Comparison of ENCODE assay signal across 7 mouse cellular contexts in the genomic region with DNA sequence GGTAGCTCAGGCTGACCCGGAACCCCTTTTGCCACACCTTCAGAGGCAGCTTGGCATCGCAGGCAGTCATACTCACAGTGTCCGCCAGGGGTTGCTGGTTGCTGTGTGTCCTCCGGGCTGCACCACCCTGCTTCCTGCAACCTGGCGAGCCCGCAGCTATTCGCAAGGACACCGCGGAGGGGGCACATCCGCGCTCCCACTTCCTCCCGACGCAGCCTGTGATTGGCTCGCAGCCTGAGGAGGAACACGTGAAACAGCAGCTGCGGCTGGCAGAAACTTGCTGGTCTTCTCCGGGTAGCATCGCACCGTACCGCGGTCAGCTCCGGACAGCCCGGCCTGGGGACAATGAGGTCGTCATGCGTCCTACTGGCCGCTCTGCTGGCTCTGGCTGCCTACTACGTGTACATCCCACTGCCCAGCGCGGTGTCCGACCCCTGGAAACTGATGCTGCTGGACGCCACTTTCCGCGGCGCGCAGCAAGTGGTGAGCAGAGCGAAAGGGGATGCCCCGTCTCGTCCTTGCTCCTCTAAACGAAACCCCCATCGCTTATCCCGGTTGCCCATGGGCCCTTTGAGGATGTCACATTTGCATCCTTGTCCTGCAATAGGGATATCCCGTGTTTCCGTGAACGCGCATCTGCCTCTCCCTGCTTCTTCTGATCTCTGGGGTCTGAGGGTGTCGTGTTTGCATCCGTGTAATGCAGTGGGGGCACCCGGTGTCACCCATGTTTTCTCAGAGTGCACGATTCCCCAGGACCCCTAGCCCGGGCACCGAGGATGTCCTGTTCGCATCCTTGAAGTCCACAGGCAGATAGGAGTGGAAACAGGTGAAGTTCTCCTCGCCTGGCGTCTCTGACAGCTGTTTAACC. TPM values are rescaled to one million over a fixed set of nuclear protein-coding genes. Genes with fewer than 3 reads are reported as not detected.
DNase-seq lines count a peak whose midpoint lies in the region; ATAC-seq and TF ChIP-seq lines count a peak whose summit lies in the region.

TSS of gene Nceh1 (plus strand) at position 233 of the 868 bp plus-strand sequence.

- H3K4me3 ChIP-seq in intestine, postnatal 0 days (ENCODE audit: low read depth, low read length), result peak within 1 kb of the TSS; percentile 55
- peak within 1 kb of the TSS; percentile 72 for H3K4me3 ChIP-seq in midbrain, embryonic 12.5 days
- peak within 1 kb of the TSS; percentile 76 for H3K4me3 ChIP-seq in small intestine, adult 2 months (ENCODE audit: low read depth, low read length)

- peak; percentile 97 for ATAC-seq in intestine, postnatal 0 days
- peak; percentile 100 for ATAC-seq in midbrain, embryonic 12.5 days (ENCODE audit: low FRiP score, low read depth)

- TF ChIP-seq POLR2A in small intestine, adult 2 months (IDR thresholded peaks at IDR 0.05; ENCODE audit: low read depth, low read length), result no peak

- 0 out of 2 replicates have a peak, but pooled peaks cover 8% of the 10 kb centered on the region for H3K4me1 ChIP-seq in intestine, postnatal 0 days (replicated peaks; ENCODE audit: control insufficient read depth, insufficient read depth, low read length)
- peaks cover 9% of the 10 kb centered on the region for H3K4me1 ChIP-seq in midbrain, embryonic 12.5 days
- H3K4me1 ChIP-seq in small intestine, adult 2 months (ENCODE audit: control insufficient read depth, insufficient read depth, insufficient read length, low read length), result no peaks in the 10 kb centered on the region

- H3K9me3 ChIP-seq in intestine, postnatal 0 days (ENCODE audit: control insufficient read depth), result no peaks in the 10 kb centered on the region
- no peaks in the 10 kb centered on the region for H3K9me3 ChIP-seq in midbrain, embryonic 12.5 days

- no peaks in the 10 kb centered on the region for H3K27me3 ChIP-seq in intestine, postnatal 0 days (replicated peaks; ENCODE audit: control insufficient read depth, insufficient read depth, low read length)
- H3K27me3 ChIP-seq in midbrain, embryonic 12.5 days, result no peaks in the 10 kb centered on the region
- no peaks in the 10 kb centered on the region for H3K27me3 ChIP-seq in small intestine, adult 2 months (ENCODE audit: control insufficient read depth, insufficient read depth, low read length)

- intact Hi-C loops in left cerebral cortex, postnatal 4 days (cut with DNase I), result loop anchor here (10.0 kb wide), 1 partner anchor 282 kb away; no protein-coding TSS in a partner anchor

- H3K27ac ChIP-seq in intestine, postnatal 0 days (ENCODE audit: low read depth, low read length), result peak within 1 kb of the TSS; percentile 5; the same call in 1 of the 2 replicates
- no peak within 1 kb of the TSS for H3K27ac ChIP-seq in midbrain, embryonic 12.5 days (replicated peaks)
- H3K27ac ChIP-seq in small intestine, adult 2 months (ENCODE audit: insufficient read depth, low read depth, low read length), result 0 out of 2 replicates have a peak within 1 kb of the TSS, but pooled peaks have one; percentile 0

- peak; percentile 96 for DNase-seq in adrenal gland, adult 8-10 months
- DNase-seq in embryo, embryonic 9.5 days (ENCODE audit: extremely low spot score), result peak; percentile 90
- DNase-seq in gonadal fat pad, adult 2 months (ENCODE audit: low read depth), result peak; percentile 10
- DNase-seq in left cerebral cortex, postnatal 4 days, result peak; percentile 95

- H3K4me2 ChIP-seq in intestine, postnatal 0 days (replicated peaks; ENCODE audit: low read depth), result peak within 1 kb of the TSS; percentile 94
- H3K4me2 ChIP-seq in midbrain, embryonic 12.5 days (replicated peaks), result peak within 1 kb of the TSS; percentile 93

- no peaks in the 10 kb centered on the region for H3K36me3 ChIP-seq in intestine, postnatal 0 days (ENCODE audit: control insufficient read depth, insufficient read depth)
- no peaks in the 10 kb centered on the region for H3K36me3 ChIP-seq in midbrain, embryonic 12.5 days
- H3K36me3 ChIP-seq in small intestine, adult 2 months (ENCODE audit: control insufficient read depth, insufficient read depth, low read length), result no peaks in the 10 kb centered on the region

- peak within 1 kb of the TSS; percentile 53 for H3K9ac ChIP-seq in intestine, postnatal 0 days (ENCODE audit: low read depth, low read length)
- H3K9ac ChIP-seq in midbrain, embryonic 12.5 days (replicated peaks), result peak within 1 kb of the TSS; percentile 59

- WGBS in intestine, postnatal 0 days, result under 1% methylated on average over 54 of the region's 54 CpGs
- WGBS in midbrain, embryonic 12.5 days, result 1% methylated on average over 54 of the region's 54 CpGs
- under 1% methylated on average over 54 of the region's 54 CpGs for WGBS in small intestine, adult 2 months

- peak; percentile 98 for TF ChIP-seq CTCF in intestine, postnatal 0 days (IDR thresholded peaks at IDR 0.05; ENCODE audit: low read depth)
- TF ChIP-seq CTCF in small intestine, adult 2 months (IDR thresholded peaks at IDR 0.05; ENCODE audit: extremely low read depth, insufficient read length, insufficient replicate concordance, low read depth, low read length), result peak; percentile 94

RNA-seq across cellular contexts. Expression of gene Nceh1, which starts in this region (rescaled TPM):
- total RNA-seq in adrenal gland, adult 8-10 months (2022), result 100 to 1,000 TPM; 153 to 311 (median 234) TPM
- polyA plus RNA-seq in gonadal fat pad, adult 2 months (2012; rRNA removed), result 8.8 and 12.8 TPM in 2 replicates
- 12.6 and 15.0 TPM in 2 replicates for polyA plus RNA-seq in intestine, postnatal 0 days (2015; fragmentation: Nextera tagmentation; extraction: Ambion mirVana)
- 10 to 100 TPM; 26.2 to 30.6 TPM for total RNA-seq in left cerebral cortex, postnatal 4 days (2021)
- polyA plus RNA-seq in midbrain, embryonic 12.5 days (2016; fragmentation: Nextera tagmentation; extraction: Ambion mirVana), result 3.6 and 5.0 TPM in 2 replicates
- polyA plus RNA-seq in small intestine, adult 2 months (2012; rRNA removed), result 15.5 and 20.0 TPM in 2 replicates

Comparison
In these comparisons a context has a peak if more than half of its experiments do, and no peak if none do; other contexts are left out.
1. RNA of gene Nceh1 (total RNA-seq): 153 to 311 TPM in adrenal gland, adult 8-10 months; 26.2 to 30.6 TPM in left cerebral cortex, postnatal 4 days; every median in the first group is over 4 times any median in the second.
2. DNase-seq: peak in every context shown above with its lines; median percentile 96 in adrenal gland, adult 8-10 months; 95 in left cerebral cortex, postnatal 4 days; 90 in embryo, embryonic 9.5 days; 10 in gonadal fat pad, adult 2 months.
3. Peak in every context shown above with its lines, with median percentiles within 50 percentile points of each other: H3K4me3 ChIP-seq.